Mouse (Mus musculus): ENCODE measurements around the gene Polrmt.
"Not testable (repeated sequence)": the region's sequence is repeated elsewhere in the genome, so short reads cannot be mapped to it uniquely, and the experiment has no call there.

Gene Polrmt

DNA sequence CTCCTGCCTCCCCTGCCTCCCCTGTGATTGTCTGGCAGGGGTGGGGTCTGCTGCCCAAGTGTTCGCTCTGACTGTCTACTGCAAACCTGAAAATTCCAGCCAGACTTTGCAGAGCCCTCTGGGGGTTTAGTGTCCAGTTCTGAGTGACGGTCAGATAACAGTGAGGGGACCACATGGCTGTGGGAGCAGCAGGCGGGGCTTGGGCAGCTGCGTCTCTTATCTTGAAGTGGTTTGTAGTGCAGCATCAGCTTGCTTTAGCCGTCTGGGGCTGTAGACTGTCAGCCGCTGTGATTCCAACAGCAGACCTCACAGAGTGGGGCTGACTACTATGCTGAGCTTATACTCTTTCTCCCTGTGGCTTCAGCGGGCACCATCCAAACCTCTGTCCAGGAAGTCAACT is 37.1 kb downstream of the Polrmt start:
- no peak for DNase-seq (ENCODE audit: low spot score in 2 of 2)

DNA sequence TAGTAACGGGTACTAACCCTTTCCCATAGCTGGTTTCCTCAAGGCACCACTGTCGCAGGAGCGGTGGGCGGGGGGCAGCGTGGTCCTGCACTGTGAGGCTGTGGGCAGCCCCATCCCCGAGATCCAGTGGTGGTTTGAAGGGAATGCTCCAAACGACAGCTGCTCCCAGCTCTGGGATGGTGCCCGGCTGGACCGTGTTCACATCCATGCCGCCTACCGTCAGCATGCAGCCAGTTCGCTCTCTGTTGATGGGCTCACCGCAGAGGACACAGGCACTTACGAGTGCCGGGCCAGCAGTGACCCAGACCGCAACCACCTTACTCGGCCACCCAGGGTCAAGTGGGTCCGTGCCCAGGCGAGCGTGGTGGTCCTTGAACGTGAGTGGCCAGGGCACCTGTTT is 37.7 kb downstream of the Polrmt start:
- DNase-seq (ENCODE audit: low spot score in 2 of 2): no peak

DNA sequence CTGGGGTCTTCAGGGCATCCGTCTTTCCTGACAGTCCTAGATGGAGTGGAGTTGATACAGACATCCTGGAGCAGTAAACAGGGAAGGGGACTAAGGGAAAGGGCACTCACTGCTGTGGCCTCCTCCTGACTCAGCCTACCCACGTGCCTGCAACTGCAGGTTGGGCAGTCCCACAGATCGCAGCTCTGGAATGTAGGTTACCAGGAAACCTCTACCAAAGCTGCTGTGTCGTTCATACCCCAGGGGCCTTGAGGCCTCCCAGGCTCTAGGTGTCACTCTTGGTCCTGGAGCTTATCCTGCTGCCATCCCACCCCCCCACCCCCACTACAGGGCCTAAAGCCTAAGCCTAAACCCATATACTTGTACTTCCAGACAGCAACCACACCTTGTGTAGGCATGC is 38.6 kb downstream of the Polrmt start:
- DNase-seq (ENCODE audit: low spot score in 2 of 2): no peak

DNA sequence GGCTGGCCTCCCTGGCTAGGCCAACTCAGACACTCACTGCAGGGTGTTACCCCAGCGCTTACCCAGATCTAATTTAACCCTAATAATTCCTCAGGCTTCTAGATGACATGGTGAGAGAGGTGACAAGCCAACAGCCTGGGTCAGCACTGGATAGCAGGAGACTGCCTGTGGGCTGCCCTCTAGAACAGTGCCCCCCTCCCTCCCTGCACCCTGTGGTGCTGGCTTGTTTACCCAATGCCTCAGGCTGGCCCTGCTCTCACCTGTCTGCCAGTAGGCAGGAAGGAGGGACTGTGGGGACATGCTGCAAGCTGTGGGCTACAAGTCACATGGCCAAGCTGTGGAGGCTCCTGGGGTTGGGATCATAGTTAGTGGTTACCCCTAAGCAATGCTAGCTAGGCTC is 39.2 kb downstream of the Polrmt start:
- DNase-seq (ENCODE audit: low spot score in 2 of 2): no peak

DNA sequence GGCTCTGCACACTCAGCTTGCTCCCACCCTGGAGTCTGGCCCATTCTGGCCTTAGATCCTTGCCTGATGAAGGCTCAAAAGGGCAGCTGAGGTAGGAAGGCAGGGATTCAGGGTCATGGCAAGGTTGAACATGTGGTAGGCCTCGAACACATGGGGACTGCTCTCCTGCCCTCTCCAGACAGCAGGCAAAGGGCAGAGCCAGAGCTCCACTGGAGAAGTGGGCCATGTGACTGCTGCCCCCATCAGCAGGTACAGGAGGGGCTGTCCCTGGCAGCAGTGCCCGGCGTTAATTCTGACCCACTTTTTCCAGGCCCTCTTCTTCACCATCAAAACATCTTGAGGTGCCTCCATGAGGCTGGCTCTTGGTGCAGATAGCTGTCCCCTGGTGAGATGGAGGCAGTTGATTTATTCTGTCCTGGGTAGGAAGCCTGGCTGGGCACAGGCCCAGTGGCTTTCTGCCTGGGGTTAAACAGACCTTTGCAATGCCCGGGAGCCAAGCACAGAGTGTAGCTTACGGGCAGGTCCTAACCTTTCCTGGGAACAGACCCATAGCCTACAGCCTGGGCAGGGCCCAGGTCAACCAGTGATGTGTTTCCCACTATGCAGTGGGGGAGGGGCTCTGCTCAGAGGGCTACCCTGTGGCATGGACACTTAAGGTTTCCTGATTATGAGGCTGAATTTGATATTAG is 39.8 kb downstream of the Polrmt start:
- DNase-seq (ENCODE audit: low spot score in 2 of 2): no peak

DNA sequence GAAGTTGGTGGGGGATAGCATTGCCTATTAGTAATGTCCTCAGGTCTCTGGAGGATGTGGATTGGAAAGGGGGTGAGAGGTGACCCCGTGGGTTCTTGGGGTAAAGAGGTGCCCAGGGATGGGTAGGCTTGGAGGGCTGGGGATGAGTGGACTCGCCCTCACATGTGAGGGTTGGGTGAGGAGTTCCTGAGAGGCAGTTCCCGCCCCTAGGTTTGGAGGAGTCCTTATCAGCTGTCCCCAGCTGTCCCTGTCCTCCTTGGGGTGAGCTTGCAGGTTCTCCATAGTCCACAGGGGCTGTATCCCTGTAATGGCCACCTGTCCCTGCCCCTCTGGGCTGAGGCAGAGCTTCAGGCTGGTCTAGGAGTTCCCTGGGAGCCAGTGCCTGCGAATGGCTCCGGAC is 40.4 kb downstream of the Polrmt start:
- DNase-seq (ENCODE audit: low spot score in 2 of 2): no peak

DNA sequence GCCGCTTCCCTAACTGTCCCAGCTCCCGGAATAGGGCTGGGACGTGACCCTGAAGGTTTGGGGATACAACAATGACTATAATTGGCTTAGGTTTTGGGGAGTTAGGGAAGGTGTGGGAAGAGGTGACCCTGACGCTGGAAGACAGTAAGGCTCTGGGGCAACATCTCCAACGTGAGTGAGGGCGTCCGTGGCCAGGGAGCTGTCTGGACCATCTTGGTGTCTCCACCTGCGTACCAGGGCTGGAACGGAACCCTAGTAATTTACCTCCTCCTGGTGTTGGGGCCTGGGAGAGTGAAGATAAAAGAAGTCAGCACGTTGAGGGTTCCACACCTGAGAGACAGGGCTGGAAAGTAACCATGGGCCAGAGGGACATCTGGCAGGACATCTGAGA is 41.4 kb downstream of the Polrmt start:
- no peak for DNase-seq (ENCODE audit: low spot score in 2 of 2)

DNA sequence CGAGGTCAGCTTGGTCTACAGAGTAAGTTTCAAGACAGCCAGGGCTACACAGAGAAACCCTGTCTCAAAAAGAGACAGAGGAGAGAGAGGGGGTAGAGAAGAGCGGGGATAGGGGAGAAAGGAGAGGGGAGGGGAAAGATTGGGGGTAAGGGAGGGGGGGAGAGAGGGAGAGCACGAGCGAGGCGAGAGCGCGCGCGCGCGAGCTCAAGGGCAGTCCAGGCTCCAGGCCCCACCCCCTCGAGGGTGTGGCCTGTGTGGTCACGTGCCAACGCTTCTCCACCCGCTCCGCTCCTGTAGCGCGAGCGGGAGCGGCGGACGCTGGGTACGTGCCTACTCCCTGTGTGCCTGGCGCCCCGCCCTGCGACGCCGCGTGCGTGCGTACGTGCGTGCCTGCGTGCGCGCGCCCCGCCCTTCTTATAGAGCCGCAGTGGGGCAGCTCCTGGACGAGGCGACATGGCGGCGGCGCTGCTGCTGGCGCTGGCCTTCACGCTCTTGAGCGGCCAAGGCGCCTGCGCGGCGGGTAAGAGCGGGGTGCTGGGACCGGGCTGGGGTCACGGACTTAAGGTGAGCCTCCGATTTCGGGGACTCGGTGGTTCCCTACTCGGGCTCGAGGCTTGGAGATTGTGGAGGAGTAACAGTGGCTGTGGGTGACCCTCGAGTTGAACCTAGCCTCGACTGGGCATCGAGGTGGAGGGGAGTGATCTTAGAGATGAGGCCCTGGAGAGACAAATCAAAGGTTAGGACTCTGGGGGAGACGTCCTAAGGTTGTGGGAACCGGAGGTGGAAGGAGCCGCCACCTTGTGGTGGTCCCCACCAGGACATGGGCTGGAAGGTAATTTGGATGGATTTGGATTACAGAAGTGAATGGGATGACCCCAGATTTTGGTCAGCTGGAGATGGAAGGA is 42.1 kb downstream of the Polrmt start, which contains the start of gene Bsg:
TSS of gene Bsg (plus strand) at position 427 of the 905 bp plus-strand sequence.
- DNase-seq (ENCODE audit: low spot score in 2 of 2): peak; percentile 96 to 99

DNA sequence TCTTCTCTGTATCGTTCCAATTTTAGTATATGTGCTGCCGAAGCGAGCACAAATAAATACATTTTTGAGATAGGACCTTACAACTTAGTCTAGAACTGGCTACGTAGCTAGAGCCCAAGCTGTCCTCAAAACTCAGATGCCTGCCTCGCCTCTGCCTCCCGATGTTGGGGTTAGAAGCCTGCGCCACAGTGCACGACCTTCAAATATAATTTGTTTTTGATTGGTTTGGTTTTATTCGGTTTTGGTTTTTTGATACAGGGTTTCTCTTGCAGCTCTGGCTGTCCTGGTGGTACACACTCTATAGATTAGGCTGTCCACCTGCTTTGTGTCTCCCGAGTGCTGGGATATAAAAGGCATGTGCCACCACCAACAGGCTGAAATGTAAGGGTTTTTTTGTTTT is 42.8 kb downstream of the Polrmt start:
- DNase-seq (ENCODE audit: low spot score in 2 of 2): no peak

DNA sequence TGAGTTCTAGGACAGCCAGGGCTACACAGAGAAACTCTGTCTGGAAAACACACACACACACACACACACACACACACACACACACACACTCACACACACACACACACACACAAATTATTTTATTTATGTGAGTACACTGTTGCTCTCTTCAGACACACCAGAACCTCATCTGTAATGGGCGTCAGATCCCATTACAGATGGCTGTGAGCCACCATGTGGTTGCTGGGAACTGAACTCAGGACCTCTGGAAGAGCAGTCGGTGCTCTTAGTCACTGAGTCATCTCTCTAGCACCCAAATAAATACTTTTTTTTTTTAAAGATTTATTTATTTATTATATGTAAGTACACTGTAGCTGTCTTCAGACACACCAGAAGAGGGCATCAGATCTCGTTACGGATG is 43.4 kb downstream of the Polrmt start:
- not testable (repeated sequence) for DNase-seq (ENCODE audit: low spot score in 2 of 2)

DNA sequence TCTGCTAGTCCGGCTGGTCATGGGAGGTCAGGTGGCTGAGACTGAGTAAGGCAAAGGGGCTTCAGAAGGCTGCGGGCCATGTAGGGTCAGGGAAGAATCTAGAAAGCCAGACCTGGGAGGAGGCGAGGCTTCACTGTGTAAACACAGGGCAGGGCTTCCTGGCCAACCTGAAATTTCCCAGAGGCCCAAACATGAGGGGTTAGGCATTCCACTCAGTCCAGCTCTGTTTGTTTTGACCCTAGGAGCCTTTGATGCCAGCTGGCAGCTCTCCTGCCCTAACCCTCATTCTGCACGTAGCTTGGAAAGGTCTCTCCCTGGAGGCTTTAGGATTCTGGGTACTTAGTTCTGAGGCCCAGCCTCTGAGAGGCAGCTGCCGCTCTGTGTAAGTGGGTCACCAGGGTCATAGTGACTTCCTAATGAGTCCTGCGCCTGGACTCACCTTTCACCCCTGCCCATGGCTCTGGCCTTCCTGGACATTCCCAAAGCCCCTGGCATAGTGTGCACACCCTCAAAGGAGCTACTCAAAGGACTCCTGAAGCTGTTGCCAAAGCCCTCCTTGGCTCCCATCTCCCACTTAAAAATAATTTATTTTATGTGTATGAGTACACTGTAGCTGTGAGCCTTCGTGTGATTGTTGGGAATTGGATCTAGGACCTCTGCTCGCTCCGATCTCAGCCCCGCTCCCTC is 44.8 kb downstream of the Polrmt start:
- DNase-seq (ENCODE audit: low spot score in 2 of 2): no peak

DNA sequence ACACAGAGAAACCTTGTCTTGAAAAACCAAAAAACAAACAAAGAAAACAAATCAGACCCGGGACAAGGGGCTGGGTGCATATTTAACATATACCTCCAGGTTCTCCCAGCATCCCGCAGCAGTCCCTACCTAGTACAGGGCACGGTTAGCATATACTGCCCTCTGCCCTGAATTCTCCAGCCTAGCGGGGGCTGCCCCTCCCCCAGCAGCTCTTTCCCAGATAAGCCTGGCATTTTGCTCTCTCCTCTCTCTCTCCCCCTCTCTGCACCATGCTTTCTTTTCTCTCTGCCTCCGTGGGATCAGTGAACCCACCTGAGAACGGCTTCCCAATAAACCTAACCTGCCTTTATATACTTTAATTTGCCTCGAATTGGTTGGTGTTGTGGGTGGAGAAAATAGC is 45.7 kb downstream of the Polrmt start:
- DNase-seq (ENCODE audit: low spot score in 2 of 2): no peak

DNA sequence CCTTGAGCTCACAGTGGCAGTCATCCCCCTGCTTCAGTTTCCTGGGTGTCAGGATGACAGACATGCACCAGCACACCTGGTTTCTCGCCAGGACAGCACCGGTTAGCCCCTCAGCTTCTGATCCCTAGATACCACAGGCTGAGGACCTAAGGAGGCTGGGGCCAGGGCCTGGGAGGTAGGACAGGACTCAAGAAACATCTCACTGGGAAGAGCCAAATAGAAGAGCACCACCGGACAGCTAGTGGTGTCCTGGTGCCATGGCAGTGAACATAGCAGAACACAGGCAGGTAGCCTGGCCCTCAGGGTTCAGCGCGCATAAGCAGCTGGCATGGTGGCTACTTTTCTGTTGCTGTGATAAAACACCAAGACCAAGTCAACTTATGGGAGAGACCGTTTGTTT is 47.9 kb downstream of the Polrmt start:
- no peak for DNase-seq (ENCODE audit: low spot score in 2 of 2)

DNA sequence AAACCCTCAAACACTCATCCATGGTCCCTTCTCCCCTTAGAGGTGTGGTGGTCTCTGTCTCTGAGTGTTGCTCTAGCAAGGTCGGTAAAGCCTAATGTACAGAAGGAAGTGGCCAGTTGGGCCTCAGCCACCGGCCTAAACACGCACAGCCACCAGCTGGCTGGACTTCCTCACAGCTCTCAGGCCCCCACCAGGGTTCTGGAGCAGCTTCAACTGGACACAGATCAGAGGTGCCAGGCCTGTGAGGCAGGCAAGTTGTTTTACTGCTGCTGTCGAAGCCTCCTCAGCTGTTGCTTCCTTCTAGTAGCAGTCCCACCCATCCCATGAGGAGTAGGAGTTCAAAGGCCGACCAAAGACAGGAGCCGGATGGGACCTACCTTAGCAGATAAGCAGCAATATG is 48.5 kb downstream of the Polrmt start:
- no peak for DNase-seq (ENCODE audit: low spot score in 2 of 2)

DNA sequence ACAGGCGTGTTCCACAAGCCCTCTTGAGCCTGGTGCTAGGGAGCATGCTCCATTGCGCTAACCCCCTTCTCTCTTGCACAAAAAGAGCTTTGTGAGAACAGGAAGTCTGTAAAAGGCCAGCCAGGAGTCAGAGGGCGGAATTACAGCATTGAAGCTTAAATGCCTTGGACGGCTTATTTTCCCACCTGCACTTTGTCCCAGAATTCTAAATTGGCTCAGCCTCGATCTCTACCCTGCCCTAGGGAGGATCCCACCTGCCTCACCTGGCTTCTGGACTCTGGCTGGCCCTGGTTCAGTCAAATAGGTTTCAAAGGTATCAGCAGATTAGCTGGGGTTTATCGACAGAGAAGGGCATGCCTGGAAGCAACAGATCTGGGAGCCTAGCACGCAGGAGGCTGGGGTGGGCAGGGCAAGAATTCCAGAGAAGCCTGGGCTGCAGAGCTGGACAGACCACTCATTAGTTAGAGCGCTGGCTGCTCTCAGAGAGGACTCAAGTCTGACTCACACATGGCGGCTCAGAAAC is 50.2 kb downstream of the Polrmt start:
- no peak for DNase-seq (ENCODE audit: low spot score in 2 of 2)

DNA sequence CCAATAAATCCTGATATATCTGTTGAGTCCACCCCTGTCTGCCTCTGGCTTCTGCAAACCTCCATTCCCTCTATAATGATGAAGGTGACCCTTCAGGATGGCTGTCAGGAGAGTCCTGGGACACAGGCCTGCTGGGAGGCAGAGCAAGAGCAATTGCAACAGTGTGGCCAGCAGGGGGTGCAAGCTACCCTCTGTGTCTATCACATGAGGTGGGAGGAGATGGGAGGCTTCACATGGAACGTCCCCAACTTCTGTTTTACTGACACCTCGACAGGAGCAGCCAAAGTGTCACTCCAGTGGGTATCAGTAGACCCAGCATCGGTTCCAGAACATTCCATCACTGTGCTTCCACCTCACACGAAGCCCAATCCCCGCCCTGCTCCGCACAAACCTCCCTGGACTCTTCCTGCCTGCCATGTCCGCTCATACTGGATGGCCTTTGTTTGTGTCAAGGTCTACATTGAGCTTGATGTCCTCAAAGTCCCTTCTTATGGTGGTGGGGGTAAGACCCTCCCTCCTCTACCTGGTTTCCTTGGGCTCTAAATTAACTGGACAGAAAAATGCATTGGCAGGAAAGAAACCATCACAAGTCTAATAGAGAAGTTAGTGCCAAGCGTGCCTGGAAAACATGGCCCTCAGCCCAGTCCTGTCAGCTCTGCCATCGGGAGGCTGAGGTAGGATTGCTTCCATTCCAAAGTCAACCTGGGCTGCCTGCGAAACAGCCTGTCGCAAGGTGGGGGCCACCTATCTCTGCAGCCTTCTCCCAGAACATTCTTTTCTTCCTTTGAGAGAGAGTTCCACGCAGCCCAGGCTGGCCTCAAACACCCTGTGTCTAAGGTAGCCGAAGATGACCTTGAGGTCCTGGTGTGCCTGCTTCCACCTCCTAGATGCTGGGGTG is 50.9 kb downstream of the Polrmt start:
- DNase-seq (ENCODE audit: low spot score in 2 of 2): no peak

DNA sequence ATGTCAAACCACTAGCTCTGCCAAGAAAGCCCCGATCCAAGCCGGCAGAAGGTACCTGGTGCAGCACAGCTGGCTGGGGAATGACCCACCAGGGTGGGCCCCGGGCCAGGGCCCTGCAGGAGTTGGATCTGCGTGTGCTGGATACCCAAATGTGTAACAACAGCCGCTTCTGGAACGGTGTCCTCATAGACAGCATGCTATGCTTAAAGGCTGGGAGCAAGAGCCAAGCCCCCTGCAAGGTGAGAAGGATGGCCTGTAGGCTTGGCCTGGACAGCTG is 52.1 kb downstream of the Polrmt start:
- DNase-seq (ENCODE audit: low spot score in 2 of 2): no peak

DNA sequence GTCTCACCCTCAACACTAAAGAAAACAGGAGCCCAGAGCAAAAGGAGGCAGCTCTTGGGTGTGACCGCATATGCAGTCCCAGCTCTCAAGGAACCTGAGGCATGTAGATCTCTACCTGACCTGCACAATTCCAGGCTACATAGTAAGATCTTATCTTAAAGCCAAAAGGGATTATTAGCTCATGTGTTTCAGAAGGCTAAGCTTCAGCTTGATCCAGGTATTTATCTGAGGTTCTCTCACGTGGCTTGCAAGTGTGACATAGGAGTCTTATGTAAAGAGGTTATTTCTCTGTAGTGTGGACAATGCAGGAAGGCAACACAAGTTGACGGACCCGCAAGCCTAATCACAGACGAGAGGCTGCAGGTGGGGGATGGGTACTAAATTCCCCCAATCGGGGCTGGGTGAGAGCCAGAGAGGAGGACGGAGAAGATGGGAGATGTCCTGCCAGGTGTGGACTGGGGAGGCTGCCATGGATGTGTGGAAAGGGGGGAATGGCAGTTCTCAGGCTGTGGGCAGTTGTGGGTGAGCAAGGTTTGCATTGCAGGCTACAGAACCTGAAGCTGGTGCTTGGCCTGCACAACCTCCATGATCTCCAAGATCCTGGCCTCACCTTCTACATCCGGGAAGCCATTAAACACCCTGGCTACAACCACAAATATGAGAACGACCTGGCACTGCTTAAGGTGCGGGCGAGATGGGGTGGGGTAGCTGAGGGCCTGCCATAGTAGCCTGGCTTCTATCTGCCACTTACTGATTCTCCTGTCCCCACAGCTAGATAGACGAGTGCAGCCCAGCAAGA is 52.6 kb downstream of the Polrmt start:
- no peak for DNase-seq (ENCODE audit: low spot score in 2 of 2)

DNA sequence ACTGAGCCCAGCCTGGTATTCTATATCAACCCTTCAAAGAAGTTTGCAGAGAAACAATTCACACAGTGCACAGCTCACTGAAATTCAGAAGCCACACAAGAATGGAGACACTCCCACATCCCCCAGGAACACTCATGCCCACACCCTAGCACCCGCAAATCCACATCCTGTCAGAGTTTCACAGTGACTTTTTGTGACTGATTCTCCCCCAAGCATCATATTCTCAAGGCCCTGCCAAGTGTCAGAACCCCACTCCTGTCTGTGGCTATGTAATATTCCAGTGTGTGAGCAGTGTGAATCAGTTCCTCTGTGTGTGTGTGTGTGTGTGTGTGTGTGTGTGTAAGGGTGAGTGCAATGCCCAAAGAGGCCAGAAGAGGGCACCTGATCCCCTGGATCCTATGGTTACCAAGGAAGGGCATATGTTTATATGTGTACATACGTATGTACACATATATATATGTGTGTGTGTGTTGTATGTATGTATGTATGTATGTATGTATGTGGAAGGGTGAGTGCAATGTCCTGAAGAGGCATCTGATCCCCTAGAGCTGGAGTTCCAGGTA is 54.3 kb downstream of the Polrmt start:
- DNase-seq (ENCODE audit: low spot score in 2 of 2): no peak

DNA sequence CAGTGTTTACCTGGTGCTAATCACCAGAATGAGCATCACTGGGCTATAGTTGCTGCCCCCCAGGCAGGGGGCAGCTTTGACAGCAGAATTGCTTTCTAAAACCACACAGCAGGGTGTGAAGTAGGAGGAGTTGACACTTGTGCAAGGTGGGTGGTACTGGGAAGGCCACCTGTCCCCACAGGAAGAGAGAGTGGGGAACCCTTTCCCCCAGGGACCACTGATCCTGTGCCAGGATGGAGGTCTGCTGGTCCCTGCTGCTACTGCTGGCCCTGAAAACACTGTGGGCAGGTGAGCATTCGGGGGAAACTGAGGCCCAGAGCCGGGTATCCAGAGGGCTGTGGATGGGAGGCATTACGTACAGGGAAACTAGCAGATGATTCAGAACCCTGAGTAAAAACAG is 57.2 kb downstream of the Polrmt start:
- no peak for DNase-seq (ENCODE audit: low spot score in 2 of 2)

Measured in frontal cortex, postnatal 36 days (tissue).